Mouse (Mus musculus): ENCODE data around the gene Olfr988. TPM values are rescaled to one million over a fixed set of nuclear protein-coding genes. Genes with fewer than 3 reads are reported as not detected.
"Not testable (repeated sequence)": the region's sequence is repeated elsewhere in the genome, so short reads cannot be mapped to it uniquely, and the experiment has no call there.

Olfr988 gene
- polyA plus RNA-seq (2012; rRNA removed) = not detected in 2 replicates

DNA sequence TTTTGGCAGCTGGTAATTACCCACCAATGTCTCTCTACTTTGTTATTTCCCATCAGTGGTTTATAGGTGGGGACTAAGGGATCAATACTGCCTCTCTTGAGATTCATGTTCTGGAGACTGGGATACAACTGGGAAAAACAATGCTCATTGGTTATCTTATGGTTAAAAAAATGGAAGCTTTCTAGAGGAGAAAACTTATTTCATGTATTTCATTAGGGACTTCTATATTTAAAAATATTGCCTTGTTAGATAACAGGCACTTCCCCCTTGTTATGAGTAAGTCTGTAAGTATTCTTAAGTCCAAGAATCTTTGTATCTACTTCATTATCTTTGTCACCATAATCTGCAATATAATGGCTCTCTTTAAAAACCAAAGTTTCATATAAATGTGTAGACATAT, at the start of gene Olfr988:
TSS of gene Olfr988 (minus strand) at position 101 of the 400 bp plus-strand sequence.
- H3K27ac ChIP-seq (ENCODE audit: insufficient read depth, low read length); H3K4me1 ChIP-seq (ENCODE audit: control insufficient read depth, insufficient read depth, low read length); DNase-seq; H3K4me3 ChIP-seq (replicated peaks; ENCODE audit: insufficient read depth, low read depth, low read length); H3K27me3 ChIP-seq (ENCODE audit: control insufficient read depth, insufficient read depth, low read length): not testable (repeated sequence)

DNA sequence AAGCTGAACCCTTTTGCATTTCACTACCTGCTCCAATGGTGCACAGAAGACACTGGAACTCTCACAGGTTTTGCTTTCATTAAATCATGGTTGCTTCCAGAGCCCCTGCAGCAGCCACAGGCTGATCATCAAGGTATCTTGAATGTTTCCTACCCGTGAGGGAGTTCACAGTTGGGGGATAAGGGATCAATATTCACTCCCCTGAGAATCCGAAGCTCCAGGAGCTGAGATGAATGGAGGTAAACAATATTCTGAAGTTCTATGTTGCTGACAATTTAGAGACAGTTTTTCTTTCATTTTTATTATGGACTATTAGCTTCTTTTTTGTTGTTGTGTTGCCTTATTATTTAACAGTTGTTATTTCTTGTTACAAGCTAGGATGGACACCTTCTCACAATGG, 46.3 kb upstream of the Olfr988 start, which contains the start of gene Olfr992:
TSS of gene Olfr992 (minus strand) at position 101 of the 400 bp plus-strand sequence.
- Histone ChIP-seq H3K4me3 (replicated peaks; ENCODE audit: insufficient read depth, low read depth, low read length) (no peak within 1 kb of the TSS), H3K27ac (ENCODE audit: insufficient read depth, low read length) (no peak within 1 kb of the TSS), H3K27me3 (ENCODE audit: control insufficient read depth, insufficient read depth, low read length) (no peaks in the 10 kb centered on the region), H3K4me1 (ENCODE audit: control insufficient read depth, insufficient read depth, low read length) (no peaks in the 10 kb centered on the region)
- WGBS = 54% methylated on average over 2 of the region's 2 CpGs
- TF ChIP-seq CTCF (IDR thresholded peaks at IDR 0.05; ENCODE audit: borderline replicate concordance, insufficient read depth, low read depth, low read length) (no peak), POLR2A (IDR thresholded peaks at IDR 0.05; ENCODE audit: borderline replicate concordance, insufficient read depth, low read length) (no peak)
- DNase-seq = no peak

DNA sequence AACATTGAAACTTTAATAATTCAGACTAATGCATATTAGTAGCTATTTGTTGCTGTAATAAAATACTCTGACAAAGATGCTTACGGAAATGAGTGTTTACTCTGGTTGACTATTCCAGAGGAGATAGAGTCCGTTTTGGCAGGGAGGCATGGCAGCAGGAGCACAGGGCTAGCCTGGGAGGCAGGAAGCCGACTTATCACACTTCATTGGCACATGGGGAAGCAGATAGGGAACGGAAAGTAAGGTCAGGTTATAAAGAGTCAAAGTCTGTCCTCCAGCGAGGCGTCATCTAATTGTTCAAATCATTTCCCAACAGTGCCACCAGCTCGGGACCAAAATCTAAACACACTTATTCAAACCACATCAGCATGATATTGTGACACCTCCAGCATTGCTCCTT, 23.1 kb downstream of the Olfr988 start:
- 71% methylated on average over 7 of the region's 7 CpGs for WGBS
- Histone ChIP-seq H3K4me1 (ENCODE audit: control insufficient read depth, insufficient read depth, low read length) (no peaks in the 10 kb centered on the region), H3K4me3 (replicated peaks; ENCODE audit: insufficient read depth, low read depth, low read length) (no peak overlapping the region), H3K27ac (ENCODE audit: insufficient read depth, low read length) (no peak overlapping the region), H3K27me3 (ENCODE audit: control insufficient read depth, insufficient read depth, low read length) (no peaks in the 10 kb centered on the region)
- no peak for DNase-seq
- TF ChIP-seq CTCF (IDR thresholded peaks at IDR 0.05; ENCODE audit: borderline replicate concordance, insufficient read depth, low read depth, low read length) (no peak), POLR2A (IDR thresholded peaks at IDR 0.05; ENCODE audit: borderline replicate concordance, insufficient read depth, low read length) (no peak)

DNA sequence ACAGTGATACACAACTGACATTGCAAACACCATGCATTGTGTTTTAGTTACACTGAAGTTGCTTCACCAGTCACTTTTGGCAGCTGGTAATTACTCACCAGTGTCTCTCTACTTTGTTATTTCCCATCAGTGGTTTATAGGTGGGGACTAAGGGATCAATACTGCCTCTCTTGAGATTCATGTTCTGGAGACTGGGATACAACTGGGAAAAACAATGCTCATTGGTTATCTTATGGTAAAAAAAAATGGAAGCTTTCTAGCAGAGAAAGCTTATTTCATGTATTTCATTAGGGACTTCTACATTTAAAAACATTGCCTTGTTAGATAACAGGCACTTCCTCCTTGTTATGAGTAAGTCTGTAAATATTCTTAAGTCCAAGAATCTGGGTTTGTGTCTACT, 23.8 kb downstream of the Olfr988 start, which contains the start of gene Olfr987:
TSS of gene Olfr987 (minus strand) at position 101 of the 400 bp plus-strand sequence.
- H3K4me3 ChIP-seq (replicated peaks; ENCODE audit: insufficient read depth, low read depth, low read length); H3K4me1 ChIP-seq (ENCODE audit: control insufficient read depth, insufficient read depth, low read length); DNase-seq; H3K27ac ChIP-seq (ENCODE audit: insufficient read depth, low read length); H3K27me3 ChIP-seq (ENCODE audit: control insufficient read depth, insufficient read depth, low read length): not testable (repeated sequence)

DNA sequence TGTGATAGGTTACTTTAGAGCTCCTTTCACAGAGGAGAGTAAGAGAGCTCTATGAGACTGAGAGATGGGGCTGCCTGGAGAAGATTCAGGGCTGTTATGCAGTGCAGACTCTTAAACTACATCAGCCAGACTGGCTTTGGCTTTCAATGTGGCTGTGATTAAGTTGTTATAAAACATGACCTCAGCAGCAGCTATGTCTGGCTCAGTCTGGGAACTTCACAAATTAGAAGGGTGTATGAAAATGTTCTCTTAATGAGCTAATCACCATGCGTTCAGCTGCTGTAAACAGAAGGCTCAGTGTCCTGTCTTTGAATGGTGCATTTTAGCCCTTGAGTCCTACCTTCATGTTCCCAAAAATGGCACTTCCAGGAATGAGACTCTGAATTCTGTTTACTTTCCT, 43.9 kb downstream of the Olfr988 start:
- Histone ChIP-seq H3K4me3 (replicated peaks; ENCODE audit: insufficient read depth, low read depth, low read length) (no peak overlapping the region), H3K27me3 (ENCODE audit: control insufficient read depth, insufficient read depth, low read length) (no peaks in the 10 kb centered on the region), H3K27ac (ENCODE audit: insufficient read depth, low read length) (no peak overlapping the region), H3K4me1 (ENCODE audit: control insufficient read depth, insufficient read depth, low read length) (no peaks in the 10 kb centered on the region)
- no peak for TF ChIP-seq CTCF (IDR thresholded peaks at IDR 0.05; ENCODE audit: borderline replicate concordance, insufficient read depth, low read depth, low read length)
- no peak for TF ChIP-seq POLR2A (IDR thresholded peaks at IDR 0.05; ENCODE audit: borderline replicate concordance, insufficient read depth, low read length)
- 63% methylated on average over 1 of the region's 1 CpGs for WGBS
- no peak for DNase-seq

Other genes starting within 250 kb of the Olfr988 start
- gene Aplnr, start 227.0 kb downstream of the Olfr988 start, polyA plus RNA-seq (2012; rRNA removed) = 1.2 and 1.3 TPM in 2 replicates
- gene Lrrc55, start 166.0 kb downstream of the Olfr988 start, polyA plus RNA-seq (2012; rRNA removed) = 7.3 and 8.3 TPM in 2 replicates
- gene Olfr987, start 23.9 kb downstream of the Olfr988 start, polyA plus RNA-seq (2012; rRNA removed) = not detected in 2 replicates
- not detected in 2 replicates for gene Olfr992, start 46.2 kb upstream of the Olfr988 start, polyA plus RNA-seq (2012; rRNA removed)
- not detected in 2 replicates for gene Olfr993, start 51.6 kb upstream of the Olfr988 start, polyA plus RNA-seq (2012; rRNA removed)
- not detected in 2 replicates for gene Olfr994, start 73.2 kb upstream of the Olfr988 start, polyA plus RNA-seq (2012; rRNA removed)
- not detected in 2 replicates for gene Olfr995, start 80.4 kb upstream of the Olfr988 start, polyA plus RNA-seq (2012; rRNA removed)
- 0.11 and 0.13 TPM in 2 replicates for gene 4833423E24Rik, start 155.8 kb upstream of the Olfr988 start, polyA plus RNA-seq (2012; rRNA removed)
- gene Olfr996, start 216.0 kb upstream of the Olfr988 start, polyA plus RNA-seq (2012; rRNA removed) = not detected in 2 replicates
- gene Olfr998, start 225.7 kb upstream of the Olfr988 start, polyA plus RNA-seq (2012; rRNA removed) = not detected in 2 replicates
- gene Olfr1000, start 248.7 kb upstream of the Olfr988 start, polyA plus RNA-seq (2012; rRNA removed) = not detected in 2 replicates